26 mouse cellular contexts compared by ENCODE assay signal in genomic region chr8:97234551-97235107, GRCm38 (mm10).
DNase-seq lines count a peak whose midpoint lies in the region; ATAC-seq and TF ChIP-seq lines count a peak whose summit lies in the region.
"Had no signal": no experiment of that assay in that cellular context is flagged by ENCODE, and none has a peak within 500 bp of the region (broad histone marks: within the 10 kb centered on the region; RNA-seq: fewer than 3 reads in every experiment).

No protein-coding gene starts in this region.

- H3K9ac ChIP-seq in lung, embryonic 16.5 days (ENCODE audit: low read length): no peak overlapping the region
- no peak overlapping the region for H3K9ac ChIP-seq in kidney, embryonic 14.5 days (ENCODE audit: low read depth, low read length)
- H3K9ac ChIP-seq: forebrain, embryonic 13.5 days; forebrain, postnatal 0 days; heart, embryonic 13.5 days; hindbrain, embryonic 14.5 days had no signal

- H3K9me3 ChIP-seq in lung, embryonic 16.5 days (ENCODE audit: control insufficient read depth, low read length): no peaks in the 10 kb centered on the region
- no peaks in the 10 kb centered on the region for H3K9me3 ChIP-seq in kidney, embryonic 14.5 days (ENCODE audit: control insufficient read depth, low read length)
- H3K9me3 ChIP-seq: forebrain, embryonic 10.5 days; forebrain, embryonic 13.5 days; G1E; heart, embryonic 10.5 days; heart, embryonic 13.5 days had no signal

- H3K4me1 ChIP-seq in lung, adult 2 months (ENCODE audit: control insufficient read depth, insufficient read depth, low read length): no peaks in the 10 kb centered on the region
- no peaks in the 10 kb centered on the region for H3K4me1 ChIP-seq in lung, embryonic 16.5 days (replicated peaks; ENCODE audit: control insufficient read depth, insufficient read depth, low read length)
- no peaks in the 10 kb centered on the region for H3K4me1 ChIP-seq in thymus, adult 2 months (replicated peaks; ENCODE audit: control insufficient read depth, insufficient read depth, low read length)
- H3K4me1 ChIP-seq in kidney, embryonic 14.5 days (ENCODE audit: control insufficient read depth, insufficient read depth, low read length): no peaks in the 10 kb centered on the region
- H3K4me1 ChIP-seq: forebrain, embryonic 13.5 days; heart, embryonic 10.5 days; heart, embryonic 13.5 days had no signal

- no peak overlapping the region for H3K4me3 ChIP-seq in lung, adult 2 months (replicated peaks; ENCODE audit: extremely low read depth, low read depth, low read length)
- no peak overlapping the region for H3K4me3 ChIP-seq in lung, embryonic 16.5 days (ENCODE audit: low read length)
- H3K4me3 ChIP-seq in thymus, adult 2 months (ENCODE audit: control insufficient read depth, insufficient read depth, low read length): no peak overlapping the region
- H3K4me3 ChIP-seq in kidney, embryonic 14.5 days (ENCODE audit: low read length): no peak overlapping the region
- H3K4me3 ChIP-seq: forebrain, embryonic 10.5 days; forebrain, embryonic 13.5 days; heart, embryonic 10.5 days; heart, embryonic 13.5 days had no signal

- TF ChIP-seq POLR2A in lung, adult 2 months (IDR thresholded peaks at IDR 0.05; ENCODE audit: borderline replicate concordance, extremely low read depth, low read depth, low read length): no peak
- TF ChIP-seq POLR2A in thymus, adult 2 months (IDR thresholded peaks at IDR 0.05; ENCODE audit: control insufficient read depth, extremely low read depth, insufficient read depth, low read length, poor library complexity): no peak

- H3K27me3 ChIP-seq in lung, embryonic 16.5 days (ENCODE audit: control insufficient read depth, insufficient read depth, low read depth, low read length): no peaks in the 10 kb centered on the region
- H3K27me3 ChIP-seq in thymus, adult 2 months (ENCODE audit: control insufficient read depth, insufficient read depth, low read length): no peaks in the 10 kb centered on the region
- H3K27me3 ChIP-seq in kidney, embryonic 14.5 days (ENCODE audit: control insufficient read depth, insufficient read depth, low read length): no peaks in the 10 kb centered on the region
- H3K27me3 ChIP-seq: CH12.LX; forebrain, embryonic 13.5 days; heart, embryonic 13.5 days; Patski had no signal

- no peak for TF ChIP-seq CTCF in lung, adult 2 months (IDR thresholded peaks at IDR 0.05; ENCODE audit: insufficient read depth, low read length)
- no peak for TF ChIP-seq CTCF in thymus, adult 2 months (IDR thresholded peaks at IDR 0.05; ENCODE audit: borderline replicate concordance, control insufficient read depth, extremely low read depth, insufficient read depth, low read length, poor library complexity)

- no peak overlapping the region for H3K4me2 ChIP-seq in lung, embryonic 16.5 days (ENCODE audit: low read depth, low read length)
- no peak overlapping the region for H3K4me2 ChIP-seq in kidney, embryonic 14.5 days (replicated peaks; ENCODE audit: low read depth, low read length)
- H3K4me2 ChIP-seq: forebrain, embryonic 13.5 days; heart, embryonic 13.5 days; hindbrain, embryonic 14.5 days had no signal

- peak; percentile 90 for ATAC-seq in lung, embryonic 16.5 days (ENCODE audit: low read depth)
- no peak for ATAC-seq in kidney, embryonic 14.5 days (ENCODE audit: low FRiP score, low TSS enrichment)
- ATAC-seq: forebrain, embryonic 13.5 days; forebrain, postnatal 0 days; Patski had no signal

- WGBS in lung, adult 2 months: 48% methylated on average over 4 of the region's 4 CpGs
- WGBS in lung, embryonic 16.5 days: 31% methylated on average over 4 of the region's 4 CpGs
- 86% methylated on average over 4 of the region's 4 CpGs for WGBS in thymus, adult 2 months
- WGBS in kidney, embryonic 14.5 days: 75% methylated on average over 4 of the region's 4 CpGs

- DNase-seq in lung, adult 2 months: peak; percentile 17
- DNase-seq in lung, postnatal 14 days: peak; percentile 18
- DNase-seq in layer of hippocampus, postnatal 14 days (ENCODE audit: low spot score in 2 of 2): no peak
- DNase-seq in testis, postnatal 10 days (ENCODE audit: low spot score): no peak
- DNase-seq in thymus, adult 2 months: no peak
- DNase-seq: adrenal gland, postnatal 10 days; adrenal gland, postnatal 36 days; B cell, adult 2 months; cerebellum, adult 18-20 months; cerebellum, adult 9-10 months; cerebellum, postnatal 14 days; forebrain, postnatal 0 days; gastrocnemius, postnatal 25 days; heart, adult 18-20 months; heart, postnatal 14 days; heart, postnatal 4 days had no signal

- H3K36me3 ChIP-seq in lung, embryonic 16.5 days (ENCODE audit: control insufficient read depth, insufficient read depth, low read length): no peaks in the 10 kb centered on the region
- H3K36me3 ChIP-seq in thymus, adult 2 months (ENCODE audit: control insufficient read depth, insufficient read depth, low read length): no peaks in the 10 kb centered on the region
- H3K36me3 ChIP-seq in kidney, embryonic 14.5 days (ENCODE audit: control insufficient read depth, insufficient read depth, low read length): no peaks in the 10 kb centered on the region
- H3K36me3 ChIP-seq: forebrain, embryonic 10.5 days; G1E; heart, embryonic 10.5 days; heart, embryonic 13.5 days had no signal

- H3K27ac ChIP-seq in lung, embryonic 16.5 days (ENCODE audit: low read length): no peak overlapping the region
- H3K27ac ChIP-seq in thymus, adult 2 months (ENCODE audit: control insufficient read depth, insufficient read depth, low read length): no peak overlapping the region
- no peak overlapping the region for H3K27ac ChIP-seq in kidney, embryonic 14.5 days (ENCODE audit: low read depth, low read length)
- H3K27ac ChIP-seq: forebrain, embryonic 10.5 days; forebrain, embryonic 13.5 days; heart, embryonic 10.5 days; heart, embryonic 13.5 days; hindbrain, embryonic 14.5 days had no signal

Comparison
In these comparisons a context has a peak if more than half of its experiments do, and no peak if none do; other contexts are left out.
1. DNase-seq: peak in lung, adult 2 months (single experiment) and lung, postnatal 14 days (single experiment); none in layer of hippocampus, postnatal 14 days (0 of 2), testis, postnatal 10 days (single experiment) and thymus, adult 2 months (single experiment).